Mouse (Mus musculus): ENCODE measurements at regions not wholly inside any gene's neighbourhood (a gene's known extent, or its start where the extent isn't known, plus 50 kb on each side); places are given as distances from the start of the nearest gene placed in this dataset.
"Not testable (repeated sequence)": the region's sequence is repeated elsewhere in the genome, so short reads cannot be mapped to it uniquely, and the experiment has no call there.

DNA sequence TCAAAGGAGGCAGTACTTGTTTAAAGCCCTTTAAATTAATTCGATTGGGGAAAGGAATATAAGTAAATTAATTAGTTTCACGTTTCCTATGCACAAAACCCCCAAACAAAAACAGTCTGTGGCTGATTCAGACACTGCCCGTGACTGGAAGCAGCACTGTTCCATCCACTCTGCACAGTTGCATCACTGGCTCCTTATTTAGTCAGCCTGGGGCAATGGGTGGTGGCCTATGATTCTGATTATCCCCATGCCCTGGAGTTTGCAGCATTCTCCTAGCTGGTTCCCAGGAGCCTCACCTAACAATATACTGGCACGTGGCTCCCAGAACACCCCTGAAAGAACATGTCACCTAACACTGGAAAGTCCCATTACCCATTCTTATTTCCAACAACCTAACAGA is 99.6 kb upstream of the Fam78b start:
- no peak for DNase-seq

DNA sequence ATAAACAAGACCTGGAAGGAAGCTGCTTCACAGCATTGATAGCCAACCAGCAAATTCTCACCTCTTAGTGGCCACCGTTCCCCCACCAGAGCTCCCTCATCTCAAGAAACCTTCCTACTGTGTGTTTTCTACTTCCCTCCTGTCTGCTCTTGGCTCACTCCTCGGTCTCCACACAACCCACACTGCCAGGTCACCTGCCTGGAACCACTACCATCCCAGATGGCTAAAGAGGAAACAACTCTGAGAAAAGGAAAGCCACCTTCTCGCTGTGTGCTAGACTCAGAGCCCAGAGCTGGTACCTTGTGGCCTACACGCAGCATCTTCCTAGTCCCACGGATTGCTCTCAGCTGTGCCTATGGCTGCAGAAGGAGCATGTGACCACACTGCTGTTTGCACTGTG is 97.8 kb upstream of the Fam78b start:
- no peak for DNase-seq

DNA sequence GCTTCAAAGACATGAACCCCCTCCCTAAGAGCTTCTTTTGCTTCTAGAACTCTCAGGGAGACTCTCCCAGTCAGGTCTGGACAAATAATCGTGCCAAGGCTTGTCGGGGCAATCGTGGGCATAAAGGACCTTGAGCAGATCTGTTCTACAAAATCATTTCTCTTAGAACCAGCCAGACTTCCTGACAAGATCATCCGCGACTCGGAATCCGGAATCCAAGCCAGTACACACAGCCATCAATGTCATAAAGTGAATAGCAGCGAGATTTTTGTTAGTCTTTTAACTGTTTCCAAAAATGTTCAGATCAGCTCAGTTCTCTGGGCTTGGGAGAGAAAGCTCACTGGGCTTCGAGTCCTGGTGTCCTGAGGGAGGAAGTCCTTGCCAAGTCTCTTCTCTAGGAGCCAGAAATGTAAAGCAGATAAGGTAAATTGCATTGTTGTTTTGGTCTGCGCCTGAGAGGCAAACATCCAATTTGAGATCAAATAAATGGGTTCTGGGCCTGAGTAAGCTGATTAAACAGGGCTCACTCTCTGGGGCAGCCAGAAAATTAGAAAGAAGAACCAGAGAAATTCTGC is 92.9 kb upstream of the Fam78b start:
- no peak for DNase-seq

DNA sequence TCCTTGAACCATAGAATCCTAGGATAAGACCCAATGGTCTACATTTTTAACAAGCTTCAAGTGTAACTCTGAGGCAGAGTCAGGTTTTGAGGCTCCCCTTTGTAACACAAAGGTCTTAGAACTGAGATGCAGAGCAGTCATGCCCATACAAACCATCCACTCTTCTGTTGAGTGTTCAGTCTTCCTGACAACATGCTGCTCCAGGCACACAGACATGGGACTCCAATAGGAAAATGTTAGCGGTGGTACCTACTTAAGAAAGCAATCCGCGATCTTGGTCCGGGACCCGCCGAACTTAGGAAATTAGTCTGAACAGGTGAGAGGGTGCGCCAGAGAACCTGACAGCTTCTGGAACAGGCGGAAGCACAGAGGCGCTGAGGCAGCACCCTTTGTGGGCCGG is 89.0 kb upstream of the Fam78b start:
- not testable (repeated sequence) for DNase-seq

DNA sequence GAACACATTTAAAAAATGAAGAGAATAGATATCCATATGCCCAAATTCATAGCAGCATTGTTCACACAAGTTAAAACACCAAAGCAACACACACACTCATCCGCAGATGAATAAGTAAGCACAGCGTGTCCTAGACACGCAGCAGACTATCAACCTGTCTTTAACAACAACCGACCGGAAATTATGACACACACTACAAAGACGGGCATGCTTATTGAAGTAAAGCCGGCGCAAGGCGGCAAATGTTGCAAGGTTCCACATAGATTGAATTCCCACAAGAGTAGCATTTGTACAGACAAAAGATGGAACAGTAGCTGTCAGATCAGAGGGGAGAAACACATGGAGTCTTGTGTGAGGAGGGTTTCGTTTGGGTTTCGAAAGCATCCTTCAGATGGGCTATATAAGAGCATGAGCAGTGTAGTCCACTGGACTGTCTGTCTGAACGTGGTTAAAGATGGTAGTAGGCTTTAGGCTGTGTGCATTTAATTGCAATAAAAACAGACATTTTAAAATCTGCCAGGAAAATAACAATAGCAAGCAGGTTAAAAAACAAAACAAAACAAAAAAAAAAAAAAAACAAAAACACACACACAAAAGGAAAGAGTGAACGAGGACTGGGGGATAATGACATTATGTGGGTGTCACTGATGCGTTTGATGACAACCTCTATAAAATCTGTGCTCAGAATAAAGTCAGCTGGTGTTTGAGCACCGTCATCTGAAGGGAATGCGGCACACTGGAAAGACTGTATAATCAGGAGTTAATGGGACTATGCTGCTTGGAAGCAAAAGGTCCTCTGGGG is 78.1 kb upstream of the Fam78b start:
- no peak for DNase-seq

DNA sequence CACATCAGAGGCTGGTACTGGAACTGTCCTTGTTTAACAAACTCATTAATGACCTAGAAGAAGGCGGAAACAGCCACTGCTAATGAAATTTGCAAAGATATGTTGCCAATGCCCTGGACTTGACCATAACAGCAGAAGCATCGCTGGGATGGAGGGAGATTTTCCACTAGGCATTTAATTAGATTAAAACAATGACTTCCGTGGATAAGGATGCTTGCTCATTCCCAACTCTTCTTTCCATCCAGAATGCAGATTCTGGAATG is 77.6 kb upstream of the Fam78b start:
- no peak for DNase-seq

DNA sequence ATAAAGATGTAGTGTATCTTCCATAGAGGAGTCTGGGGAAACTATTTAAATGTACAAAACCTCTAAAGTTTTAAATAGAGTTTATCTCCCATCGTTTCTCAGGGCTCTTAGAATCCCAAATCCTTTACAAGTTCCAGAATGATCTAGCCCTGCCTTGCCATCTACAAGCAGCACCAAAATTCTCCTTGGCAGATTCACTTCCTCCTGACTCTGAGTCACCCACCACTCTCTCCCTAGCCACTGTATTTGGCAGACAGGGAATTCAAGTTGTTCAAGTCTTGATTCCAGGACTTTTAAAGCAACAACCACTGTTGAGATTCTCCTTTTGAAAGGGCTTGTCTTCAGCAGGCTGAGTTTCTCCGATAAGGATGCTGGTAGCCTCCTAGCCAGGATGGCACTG is 77.1 kb upstream of the Fam78b start:
- no peak for DNase-seq

DNA sequence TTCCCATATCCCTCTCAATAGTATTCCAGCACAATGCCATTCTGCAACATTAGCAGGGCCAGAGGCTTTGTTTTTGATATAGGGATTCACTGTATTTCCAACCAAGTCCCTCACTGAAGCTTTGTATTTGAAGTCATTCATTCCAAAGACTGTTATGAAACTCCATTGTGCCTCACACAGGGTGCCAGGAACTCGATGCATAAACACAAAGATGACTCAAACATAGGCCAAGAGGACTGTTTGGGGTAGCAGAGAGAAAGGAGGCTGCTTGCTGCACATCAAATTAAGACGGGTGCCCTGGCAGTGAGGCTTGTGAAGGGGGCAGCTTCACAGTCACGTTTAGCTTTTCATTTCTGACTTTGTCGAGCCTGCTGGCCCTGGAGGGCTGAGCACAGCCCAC is 75.1 kb upstream of the Fam78b start:
- DNase-seq: no peak

DNA sequence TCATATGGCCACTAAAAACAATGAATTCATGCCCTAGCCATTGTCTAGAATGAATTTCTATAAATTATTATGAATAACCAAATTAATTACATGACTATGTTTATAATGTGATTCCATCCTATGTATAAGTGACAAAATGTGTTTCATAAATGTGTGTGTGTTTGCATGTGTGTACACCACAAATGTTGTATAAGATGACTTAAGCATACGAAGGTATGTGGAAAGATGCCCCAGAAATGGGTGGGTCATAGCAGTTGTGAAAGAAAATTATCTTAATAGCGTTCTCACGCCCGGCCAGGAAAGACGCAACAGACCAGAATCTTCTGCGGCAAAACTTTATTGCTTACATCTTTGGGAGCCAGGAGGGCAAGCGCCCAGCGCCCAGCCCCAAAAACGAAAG is 61.5 kb upstream of the Fam78b start:
- DNase-seq: not testable (repeated sequence)

DNA sequence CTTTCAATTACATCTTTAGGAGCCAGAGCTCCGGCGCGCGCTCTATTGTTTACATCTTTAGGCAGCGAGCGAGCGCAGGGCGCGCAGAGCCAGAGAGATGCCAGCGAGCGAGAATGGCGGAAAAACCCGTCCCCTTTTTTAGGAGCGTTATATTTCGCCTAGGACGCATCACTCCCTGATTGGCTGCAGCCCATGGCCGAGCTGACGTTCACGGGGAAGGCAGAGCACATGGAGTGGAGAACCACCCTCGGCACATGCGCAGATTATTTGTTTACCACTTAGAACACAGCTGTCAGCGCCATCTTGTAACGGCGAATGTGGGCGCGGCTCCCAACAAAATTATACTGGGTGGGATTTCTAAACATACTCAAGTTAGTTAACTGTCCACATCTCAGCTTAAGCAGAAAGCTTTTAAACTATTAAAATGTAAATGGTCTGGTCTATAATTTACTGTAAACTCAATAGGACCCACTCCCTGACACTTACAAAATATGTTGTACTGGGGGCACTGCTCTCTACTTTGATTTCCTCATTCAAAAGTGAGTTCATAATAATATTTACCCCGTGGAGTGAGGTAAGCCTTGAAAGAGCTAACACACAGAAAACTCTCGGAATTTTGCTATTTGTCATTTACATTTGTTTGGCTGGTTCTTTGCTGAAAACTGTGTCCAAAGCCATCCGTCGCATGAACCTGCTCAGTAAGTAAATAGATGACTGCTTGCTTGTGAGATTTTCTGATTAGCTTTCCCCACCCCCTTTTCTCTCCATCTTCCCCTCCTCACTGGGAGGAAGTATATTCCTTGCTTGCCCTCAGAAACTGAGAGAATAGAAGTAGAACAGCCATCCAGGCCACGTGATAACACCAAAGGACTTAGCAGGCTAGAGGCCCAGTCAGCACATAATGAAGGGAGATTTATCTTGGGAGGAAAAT is 60.8 kb upstream of the Fam78b start:
- not testable (repeated sequence) for DNase-seq

DNA sequence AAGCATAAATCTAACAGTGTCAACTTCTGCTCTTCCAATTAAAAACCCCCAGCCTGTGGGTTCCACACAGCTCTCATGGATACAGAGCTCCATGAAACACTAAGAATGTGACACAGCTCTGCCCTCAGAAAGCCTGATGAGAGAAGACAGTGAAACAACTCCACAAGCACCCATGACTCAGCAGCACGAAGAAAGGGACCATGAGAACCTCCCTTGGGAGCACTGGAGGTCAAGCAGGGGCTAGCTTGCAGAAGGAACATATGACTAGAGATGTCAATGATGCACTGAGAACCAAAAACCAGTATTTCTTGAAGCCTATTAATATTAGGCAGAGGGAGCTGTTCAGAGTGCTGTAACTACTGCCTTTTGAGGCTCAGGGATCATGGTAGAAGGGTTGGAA is 59.0 kb upstream of the Fam78b start:
- no peak for DNase-seq

DNA sequence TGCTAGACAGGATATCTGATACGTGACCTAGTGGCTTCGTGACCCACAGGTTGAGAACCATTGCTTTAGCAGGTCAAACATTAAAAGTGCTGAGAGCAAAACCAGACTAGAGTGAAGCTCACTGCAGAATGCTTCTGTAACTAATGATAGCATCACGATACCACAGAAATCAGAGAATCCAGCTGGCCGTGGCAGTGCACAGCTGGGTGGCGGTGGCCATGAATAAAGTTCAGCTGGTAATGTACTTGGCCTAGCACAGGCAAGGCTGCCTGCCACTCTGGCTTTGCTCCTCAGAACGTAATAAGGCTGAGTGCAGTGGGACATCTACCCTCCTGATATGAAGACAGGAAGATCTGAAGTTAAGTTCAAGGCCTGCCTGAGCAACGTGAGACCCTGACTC is 56.7 kb upstream of the Fam78b start:
- no peak for DNase-seq

DNA sequence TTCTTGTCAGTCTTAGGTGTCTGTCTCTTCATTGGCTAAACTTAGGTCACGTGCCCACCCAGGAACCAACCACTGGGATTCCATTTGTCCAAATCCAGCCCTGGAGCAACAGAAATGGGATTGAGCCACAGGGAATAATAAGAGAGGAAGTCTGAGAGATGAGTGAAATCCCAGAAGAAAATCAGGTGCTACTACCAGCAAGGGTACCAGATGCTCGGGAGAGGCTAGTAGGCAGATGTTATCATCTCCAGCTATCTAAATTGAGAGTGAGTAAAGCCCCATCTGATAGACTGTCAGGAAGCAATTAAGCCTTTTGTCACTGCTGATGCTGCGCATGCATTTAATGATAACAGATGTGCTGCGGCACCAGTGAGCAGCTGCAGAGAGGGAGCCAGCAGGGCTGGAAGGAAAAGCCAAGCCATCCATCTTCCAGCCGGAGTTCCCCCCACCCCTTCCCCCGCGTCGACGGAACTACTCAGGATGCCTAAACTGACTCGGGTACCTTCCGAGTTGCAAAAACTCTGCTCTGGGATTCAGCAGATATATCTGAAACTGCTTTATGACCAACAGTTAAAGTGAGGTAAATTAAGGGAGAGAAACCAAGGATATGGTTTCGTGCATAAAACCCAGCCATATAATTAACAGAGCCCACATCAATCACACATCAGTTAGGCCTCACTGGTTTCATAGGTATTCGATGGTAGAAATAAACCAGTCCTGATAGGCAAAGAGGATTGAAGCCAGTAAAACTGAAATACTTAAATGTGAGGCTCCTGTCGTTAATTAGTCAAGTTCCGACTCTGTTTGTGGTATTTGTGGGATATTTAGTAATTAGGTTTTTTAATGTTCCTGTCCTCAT is 53.1 kb upstream of the Fam78b start:
- no peak for DNase-seq

All from lung, postnatal 4 days (tissue).